Mouse (Mus musculus): Measurements from ENCODE around the gene BC049352. TPM values are rescaled to one million over a fixed set of nuclear protein-coding genes. Genes with fewer than 3 reads are reported as not detected.
A peak's percentile ranks its signal among the peaks of the same experiment; 100 is the strongest.

Gene BC049352
- under 1 TPM in 1 of 2 experiments, not detected in 1; 0.21 TPM for total RNA-seq (2021)
- long read RNA-seq, experiment 1 = 0 reads
- long read RNA-seq, experiment 2 = 0 reads

DNA sequence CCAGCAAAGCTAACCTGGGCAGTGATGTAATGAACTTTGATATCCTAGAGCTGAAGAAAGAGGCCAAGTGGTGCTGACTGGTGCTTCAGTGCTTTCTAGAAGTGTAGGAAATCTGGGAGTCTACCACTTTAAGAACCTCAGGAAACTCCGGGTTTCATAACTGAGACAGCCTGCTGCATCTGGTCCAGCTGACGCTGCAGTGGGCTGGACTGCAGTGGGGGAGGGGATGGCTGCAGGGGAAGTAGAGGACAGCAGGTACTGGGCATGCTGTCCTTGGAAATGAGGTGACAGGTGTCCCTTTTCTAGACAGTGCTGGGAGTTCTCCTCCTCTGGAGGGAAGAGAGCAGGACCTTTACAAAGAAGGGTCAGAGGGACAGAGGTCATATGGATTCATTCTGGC is at the start of gene BC049352:
TSS of gene BC049352 (plus strand) at position 238 of the 400 bp plus-strand sequence.
- DNase-seq (ENCODE audit: low spot score in 2 of 2) = no peak

DNA sequence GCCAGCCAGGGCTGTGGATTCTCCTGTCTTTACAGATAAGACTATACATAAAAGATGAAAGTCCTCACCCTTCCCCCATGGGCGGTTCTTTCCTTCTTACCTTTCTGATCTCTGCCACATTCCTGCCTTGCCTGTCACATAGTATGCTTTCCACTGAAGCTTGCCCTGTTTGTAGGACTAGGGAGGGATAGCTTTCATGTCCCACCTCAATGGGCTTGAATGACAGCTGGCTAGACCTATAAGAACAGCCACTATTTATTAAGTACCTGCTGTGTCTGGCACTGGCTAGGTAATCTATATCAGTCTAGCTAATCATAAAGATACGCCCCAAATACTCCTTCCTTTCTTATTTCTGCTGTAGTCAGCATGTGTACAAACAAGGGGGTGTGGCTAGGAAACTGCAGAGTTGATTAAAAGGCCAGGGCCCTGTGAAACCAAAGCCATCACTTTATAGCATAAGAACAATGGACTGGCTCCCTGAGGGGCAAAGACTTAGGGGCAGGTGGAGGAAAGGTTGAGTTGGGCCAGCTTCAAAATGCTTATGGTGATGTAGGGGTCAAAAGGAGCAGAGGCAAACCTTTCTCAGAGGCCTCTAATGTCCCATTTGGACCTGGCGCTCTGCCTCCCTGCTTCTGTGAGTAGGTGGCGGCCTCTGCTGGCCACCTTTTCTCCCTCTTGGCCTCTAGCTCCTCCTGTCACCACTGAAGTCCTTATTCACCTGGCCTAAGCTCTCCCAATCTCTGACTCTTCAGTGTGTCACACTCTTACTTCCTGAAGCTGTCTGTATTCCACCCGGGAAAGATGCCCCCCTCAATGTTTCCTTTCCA is 48.1 kb upstream of the BC049352 start:
- DNase-seq (ENCODE audit: low spot score in 2 of 2) = no peak

DNA sequence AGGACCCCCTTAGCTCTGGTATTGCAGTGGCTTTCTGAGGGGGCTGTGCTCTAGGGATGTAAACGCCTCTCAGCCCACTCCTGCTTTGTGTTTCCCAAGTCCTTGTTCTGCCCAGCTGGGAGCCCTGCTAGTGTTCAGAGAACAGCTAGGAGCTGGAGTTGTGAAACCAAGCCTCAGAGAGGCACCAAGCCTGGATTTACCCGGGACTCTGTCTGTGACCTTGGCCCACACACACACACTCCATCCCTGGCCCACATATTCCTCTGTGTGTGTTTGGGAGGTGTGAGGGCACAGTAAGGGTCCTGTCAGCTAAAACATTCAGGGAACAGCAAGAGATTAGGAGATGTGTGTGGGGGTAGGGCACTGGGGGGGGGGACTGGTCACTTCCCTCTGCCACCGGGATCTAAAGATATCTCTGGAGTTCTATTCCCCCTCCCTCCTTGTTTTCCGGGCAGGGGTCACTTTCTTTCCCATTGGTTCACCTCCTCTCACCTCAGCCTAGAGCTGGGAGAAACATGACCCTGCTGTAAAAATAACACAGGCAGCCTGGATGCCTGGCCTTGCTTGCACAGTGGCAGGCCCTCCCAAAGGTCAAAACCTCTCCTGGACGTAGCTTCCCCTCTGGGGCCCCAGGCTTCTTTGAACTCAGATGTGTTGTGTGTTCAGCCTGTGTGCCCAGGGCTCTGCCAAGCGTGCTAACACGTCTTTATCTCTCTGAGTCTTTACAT is 45.2 kb upstream of the BC049352 start:
- DNase-seq (ENCODE audit: low spot score in 2 of 2) = no peak

DNA sequence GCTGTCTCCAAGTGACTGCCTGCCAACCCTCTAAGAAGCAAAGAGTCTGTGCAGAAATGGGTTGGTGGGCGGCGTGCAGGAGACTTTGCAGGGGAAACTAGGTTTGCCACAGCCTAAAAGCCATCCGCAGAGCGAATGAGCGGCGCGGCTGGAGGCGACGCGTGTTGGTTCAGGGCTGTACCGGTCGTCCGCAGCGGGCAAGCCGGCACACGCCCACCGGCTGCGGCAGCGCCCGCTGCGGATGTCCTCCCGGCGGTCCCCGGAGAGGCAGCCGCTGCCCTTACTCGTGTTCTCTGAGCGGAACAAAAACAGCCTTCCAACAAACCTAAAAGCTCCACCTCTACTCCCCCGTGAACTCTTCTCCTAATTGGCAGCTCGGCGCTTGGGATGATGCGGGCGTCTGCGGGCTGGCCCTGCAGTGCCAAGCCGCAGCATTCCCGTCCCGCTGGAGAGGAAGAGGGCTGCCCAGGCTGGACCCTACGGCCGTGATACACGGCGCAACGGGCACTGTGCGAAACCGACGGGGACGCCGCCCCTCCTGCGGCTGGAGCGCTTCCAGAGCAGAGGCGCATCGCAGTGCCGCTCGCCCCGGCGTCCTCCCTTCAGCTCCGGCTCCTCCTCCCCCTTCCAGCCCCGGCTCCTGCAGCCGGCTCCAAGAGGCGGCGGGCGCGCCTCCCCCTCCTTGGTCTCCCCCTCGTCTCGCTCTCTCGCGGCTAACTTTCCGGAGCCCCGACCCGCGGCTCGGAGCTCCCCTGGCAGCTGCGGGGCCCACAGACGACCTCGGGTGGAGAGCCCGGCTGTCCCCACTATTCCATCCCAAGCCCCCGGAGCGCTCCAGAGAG is 43.4 kb upstream of the BC049352 start, which contains the start of gene Scn4b:
TSS of gene Scn4b (plus strand) at position 205 of the 842 bp plus-strand sequence.
- DNase-seq (ENCODE audit: low spot score in 2 of 2) = peak in 1 of 2 experiments; percentile 15

DNA sequence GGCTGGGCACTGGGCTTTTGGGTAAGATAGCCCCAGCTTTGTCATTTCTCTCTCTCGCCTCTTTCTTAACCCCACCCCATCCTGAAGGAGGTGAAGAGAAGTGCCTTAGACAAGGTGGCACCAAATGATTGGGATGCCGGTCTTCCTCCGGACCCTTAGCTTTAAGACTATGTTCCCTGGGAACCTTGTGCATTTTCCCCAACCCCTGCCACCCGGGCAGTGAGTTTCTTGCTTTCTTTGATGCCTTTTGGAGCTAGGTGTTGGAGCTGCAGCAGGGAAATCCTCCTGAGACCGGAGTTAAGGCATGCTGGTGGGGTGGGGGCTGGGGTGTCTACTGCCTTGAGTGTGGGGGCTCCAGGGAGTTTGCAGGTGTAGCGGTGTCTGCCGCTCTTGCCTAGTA is 42.7 kb upstream of the BC049352 start:
- DNase-seq (ENCODE audit: low spot score in 2 of 2) = no peak

DNA sequence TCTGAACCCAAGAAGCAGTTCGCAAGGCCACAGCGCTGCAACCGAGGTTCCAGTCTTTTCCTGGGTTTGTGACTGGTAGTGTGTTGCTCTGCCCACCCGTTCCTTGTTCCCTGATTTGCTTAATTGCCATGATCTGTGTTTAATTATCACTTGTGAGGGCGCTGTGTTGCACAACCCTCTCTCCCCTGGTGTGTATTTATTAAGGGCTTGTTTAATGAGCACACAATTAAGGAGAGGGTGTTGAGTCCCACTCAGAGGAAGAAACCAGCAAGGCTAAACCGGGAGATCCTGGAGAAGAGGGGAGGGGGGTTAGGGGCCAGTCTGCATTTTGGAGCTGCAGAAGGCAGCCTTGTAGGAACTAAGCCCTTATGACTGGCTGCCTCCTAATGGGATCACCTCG is 40.9 kb upstream of the BC049352 start:
- DNase-seq (ENCODE audit: low spot score in 2 of 2) = no peak

DNA sequence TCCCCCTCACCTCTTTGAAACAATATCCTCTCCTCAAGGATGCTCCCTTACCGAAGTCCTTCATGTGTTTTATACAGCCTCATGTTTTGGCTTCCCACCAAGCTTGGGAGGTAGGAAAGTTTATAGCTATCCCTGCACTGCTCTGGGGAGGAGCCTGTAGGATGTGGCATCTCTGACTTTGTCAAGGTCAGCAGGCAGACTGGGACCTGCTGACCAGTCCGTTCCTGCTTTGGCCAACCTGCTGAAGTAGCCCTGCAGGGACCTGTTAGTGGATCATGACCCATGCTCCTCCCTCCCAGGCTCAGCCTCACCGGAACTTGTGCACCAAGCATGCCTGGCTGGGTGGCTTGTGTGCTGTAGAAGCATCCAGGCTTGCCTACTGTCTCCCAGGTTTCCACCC is 39.1 kb upstream of the BC049352 start:
- no peak for DNase-seq (ENCODE audit: low spot score in 2 of 2)

DNA sequence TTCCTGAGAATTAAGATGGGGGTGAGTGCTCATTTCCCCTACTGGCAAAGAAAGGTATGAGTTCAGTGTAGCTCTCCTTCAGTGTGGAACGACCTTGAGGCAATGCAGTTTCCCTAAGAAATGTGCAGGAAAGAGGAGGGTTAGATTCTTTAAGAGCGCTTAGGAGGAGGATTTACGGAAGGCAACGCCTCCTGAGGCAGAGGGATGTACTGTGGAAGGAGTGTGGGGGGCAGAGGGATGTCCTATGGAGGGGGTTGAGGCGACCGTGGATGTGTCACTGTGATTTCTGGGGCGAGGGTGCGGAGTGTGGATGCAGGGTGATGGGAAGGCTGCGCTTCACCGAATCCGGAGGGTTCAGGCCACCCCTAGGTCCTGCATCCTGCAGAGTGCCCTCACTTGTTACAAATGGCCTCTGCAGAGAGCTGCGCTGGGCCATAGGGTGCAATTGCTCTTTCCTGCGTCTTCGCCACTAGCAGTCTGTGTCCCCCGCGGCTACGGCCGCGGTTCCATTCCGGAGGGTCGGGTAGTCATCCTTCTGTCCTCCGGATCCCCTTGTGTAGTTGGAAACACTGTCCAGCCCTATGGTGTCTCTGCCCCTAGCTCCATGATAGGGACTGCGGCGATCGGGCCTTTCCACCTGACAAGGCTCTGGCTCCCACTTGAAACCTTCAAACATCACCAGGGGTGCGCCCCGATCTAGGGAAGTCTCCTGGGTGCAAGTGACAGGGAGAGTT is 36.1 kb upstream of the BC049352 start:
- DNase-seq (ENCODE audit: low spot score in 2 of 2) = no peak

DNA sequence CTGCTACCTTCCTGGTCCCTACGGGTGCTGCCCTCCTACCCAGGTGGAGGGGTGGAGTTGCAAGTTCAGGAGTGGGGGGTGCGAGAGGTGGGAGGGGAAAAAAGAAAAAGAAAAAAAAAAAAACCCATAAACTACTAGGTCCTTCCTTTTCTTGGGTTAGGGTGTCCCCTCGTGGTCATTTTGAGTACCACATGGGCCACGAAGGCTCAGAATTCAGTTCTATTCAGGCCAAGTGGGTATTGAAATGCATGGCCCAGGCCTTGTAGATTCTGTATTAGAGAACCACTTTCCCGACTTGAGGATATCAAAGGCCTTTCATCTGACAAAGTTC is 35.6 kb upstream of the BC049352 start:
- DNase-seq (ENCODE audit: low spot score in 2 of 2) = peak; percentile 76 to 81

DNA sequence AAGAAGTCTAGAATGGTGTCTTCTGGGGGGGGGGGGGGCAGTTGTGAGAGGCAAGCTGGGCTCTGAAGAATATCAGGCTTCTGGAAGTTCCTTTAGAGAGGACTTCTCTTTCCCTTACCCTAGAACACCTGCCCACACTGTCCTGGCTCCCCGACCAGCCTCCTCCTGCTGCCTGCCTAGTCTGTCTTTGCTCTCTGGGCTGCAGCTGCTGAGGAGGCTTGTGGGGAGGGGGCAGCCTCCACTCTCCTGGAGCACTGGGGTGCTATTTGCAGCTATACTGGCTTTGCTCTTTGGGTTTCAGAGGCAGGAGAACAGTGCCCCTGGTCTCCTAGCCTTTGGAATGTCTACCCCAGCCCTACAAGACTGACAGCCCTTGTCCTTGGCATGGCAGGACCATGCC is 30.9 kb upstream of the BC049352 start:
- no peak for DNase-seq (ENCODE audit: low spot score in 2 of 2)

DNA sequence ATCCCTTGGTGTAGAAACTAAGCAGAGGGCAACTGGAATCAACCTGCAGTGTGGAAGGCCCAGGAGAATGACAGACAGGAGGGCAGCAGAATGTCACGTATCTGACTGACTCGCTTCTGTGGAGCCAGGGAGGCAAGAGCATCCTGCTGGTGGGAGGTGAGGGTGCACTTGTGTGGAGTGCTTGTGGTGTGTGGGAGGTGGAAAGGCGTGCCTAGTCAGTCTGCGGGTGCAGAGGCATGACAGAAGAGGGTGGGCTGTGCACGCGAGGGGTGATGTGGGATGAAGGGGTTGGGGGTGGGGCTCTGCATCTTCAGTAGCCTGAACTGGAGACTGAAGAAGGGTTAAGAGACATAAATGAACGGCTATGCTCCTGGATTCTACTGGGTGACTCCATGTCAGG is 28.4 kb upstream of the BC049352 start:
- no peak for DNase-seq (ENCODE audit: low spot score in 2 of 2)

DNA sequence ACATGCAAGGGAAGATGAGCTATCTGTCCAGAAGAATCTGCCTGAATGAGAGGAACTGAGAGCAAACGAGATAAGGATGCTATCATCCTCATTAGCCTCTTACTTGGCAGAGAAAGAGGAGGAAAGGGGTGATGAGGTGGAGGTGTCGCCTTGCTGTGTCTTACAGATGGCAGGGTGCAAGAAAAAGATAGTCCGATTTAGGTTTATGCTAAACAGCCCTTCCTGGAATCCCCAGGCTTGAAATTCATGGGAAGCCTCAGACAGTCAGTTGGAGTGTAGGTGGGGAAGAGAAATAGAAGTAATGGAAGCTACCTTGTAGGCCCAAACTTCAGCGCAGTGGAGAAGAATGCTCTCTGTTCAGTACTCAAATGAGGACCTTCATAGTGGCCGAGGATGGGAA is 13.9 kb upstream of the BC049352 start:
- DNase-seq (ENCODE audit: low spot score in 2 of 2) = no peak

DNA sequence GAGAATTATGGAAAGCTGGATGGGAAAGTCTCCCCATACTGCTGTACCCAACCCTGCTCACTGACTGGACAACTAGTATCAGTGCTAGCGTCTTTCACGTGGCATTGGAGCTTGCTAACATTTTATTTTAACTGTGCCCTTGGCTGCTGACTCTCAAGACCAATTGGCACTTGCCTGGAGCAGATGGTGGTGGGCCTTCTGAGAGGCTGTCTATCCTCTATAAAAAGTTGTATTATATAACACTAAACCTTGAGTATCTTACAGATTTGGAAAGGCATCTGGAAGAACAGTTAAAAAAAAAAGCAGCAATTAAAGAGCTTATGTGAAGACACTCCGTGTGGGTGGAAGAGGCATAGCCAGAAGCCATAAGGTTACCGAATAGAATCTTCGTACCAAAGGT is 11.7 kb upstream of the BC049352 start:
- no peak for DNase-seq (ENCODE audit: low spot score in 2 of 2)

DNA sequence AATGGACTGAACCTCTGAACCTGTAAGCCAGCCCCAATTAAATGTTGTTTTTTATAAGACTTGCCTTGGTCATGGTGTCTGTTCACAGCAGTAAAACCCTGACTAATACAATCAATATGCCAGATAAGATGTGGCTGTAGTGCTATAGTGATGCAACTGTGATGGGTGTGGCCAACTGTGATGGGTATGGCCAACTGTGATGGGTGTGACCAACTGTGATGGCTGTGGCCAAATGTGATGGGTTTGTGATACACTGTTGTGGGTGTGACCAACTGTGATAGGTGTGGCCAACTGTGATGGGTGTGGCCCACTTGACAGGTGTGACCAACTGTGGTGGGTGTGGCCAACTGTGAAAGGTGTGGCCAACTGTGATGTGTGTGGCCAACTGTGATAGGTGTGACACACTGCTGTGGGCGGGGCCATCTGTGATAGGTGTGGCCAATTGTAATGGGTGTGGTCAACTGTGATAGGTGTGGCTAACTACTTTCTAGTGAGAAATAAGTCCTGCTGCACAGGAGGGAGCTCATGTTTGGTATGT is 10.7 kb upstream of the BC049352 start:
- no peak for DNase-seq (ENCODE audit: low spot score in 2 of 2)

DNA sequence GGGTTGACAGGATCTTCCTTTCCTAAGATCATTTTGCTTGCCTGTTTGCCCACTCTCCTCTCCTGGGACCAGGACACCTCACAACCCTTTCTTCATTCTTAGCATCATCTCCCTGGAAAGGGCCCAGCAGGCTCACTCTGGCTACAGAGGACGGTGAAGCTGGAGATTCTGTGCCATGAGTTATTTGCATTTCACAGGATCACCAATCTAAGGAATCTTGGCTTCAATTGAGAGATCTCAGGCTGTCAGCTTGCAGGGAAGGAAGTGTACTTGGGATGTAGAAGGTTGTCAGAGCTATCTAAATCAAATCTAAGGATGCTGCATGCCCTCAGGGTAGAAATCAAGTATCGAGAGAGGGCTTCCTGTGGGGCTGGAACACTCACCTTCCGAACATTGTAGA is 8.3 kb upstream of the BC049352 start:
- DNase-seq (ENCODE audit: low spot score in 2 of 2) = no peak

DNA sequence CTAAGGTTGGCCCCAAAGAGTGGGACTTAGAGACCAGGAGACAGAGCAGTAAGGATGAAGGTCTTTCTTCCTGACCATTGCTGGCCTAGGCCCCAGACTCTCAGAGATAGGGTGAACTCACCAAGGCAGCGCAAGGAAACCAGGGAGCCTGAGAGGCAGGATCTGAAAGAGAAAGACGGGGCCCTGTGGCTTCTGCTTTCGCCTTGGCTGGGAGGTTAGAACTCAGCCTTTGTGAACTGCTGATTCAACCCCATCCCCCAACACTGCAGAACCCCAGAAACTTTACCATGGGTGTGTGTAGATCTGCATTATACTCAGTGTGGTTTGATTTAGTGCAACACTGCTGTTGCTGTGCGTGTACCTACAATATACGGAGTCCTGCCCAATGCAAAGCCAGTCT is 2.5 kb upstream of the BC049352 start:
- no peak for DNase-seq (ENCODE audit: low spot score in 2 of 2)

DNA sequence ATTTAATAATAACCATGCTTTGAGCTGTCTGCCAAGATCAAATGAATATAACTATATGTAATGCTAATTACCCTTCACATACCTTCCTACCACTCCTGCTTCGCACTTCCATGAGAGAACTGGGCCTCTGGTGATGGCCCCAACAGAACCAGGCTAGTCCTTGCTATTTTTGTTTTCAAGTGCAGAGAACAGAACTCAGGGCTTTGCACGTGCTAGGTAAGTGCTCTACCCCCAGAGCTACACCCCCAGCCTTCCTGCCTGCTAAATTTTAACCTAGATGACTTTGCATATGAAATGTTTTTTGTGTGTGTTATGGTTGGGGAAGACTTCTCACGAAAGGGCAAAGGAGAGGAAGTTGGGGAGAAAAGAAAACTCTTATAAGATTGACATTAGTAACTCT is 714 bp downstream of the BC049352 start:
- no peak for DNase-seq (ENCODE audit: low spot score in 2 of 2)

DNA sequence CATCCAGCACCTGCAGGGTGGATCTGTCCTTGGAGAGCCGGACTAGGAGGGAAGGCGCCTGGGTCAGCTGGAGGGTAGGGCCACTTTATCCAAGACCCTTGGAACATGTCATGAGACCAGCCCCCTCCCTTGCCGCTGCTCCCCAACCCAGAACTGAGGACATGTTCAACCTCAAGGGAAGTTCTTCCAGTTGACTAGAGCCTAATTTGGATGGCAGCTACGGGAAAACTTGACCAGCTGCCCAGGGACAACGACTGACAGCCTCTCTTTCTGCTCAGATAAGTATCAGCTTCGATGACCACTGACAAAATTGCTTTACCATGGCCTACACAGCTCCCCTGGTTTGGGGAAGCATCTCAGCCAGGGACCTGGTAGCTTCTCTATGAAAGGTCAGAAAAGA is 1.5 kb downstream of the BC049352 start:
- no peak for DNase-seq (ENCODE audit: low spot score in 2 of 2)

DNA sequence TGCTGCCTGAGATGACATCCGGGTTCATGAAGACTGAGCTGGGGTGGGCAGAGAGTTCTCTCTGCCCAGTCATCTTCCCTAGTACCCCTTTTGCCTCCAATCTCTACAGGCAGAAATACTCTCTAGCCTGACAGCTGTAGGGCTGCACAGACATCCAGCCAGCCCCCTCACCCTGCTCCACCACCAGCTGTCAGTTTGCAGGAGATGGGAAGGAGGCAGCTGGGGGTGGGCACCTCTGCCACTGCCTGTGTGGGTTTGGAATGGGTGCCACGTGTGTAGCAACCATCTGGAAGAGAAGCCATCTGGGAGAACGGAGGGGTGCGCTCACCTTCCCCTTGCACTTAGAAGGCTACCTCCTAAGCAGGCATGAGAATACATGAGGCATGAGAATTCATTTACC is 3.4 kb downstream of the BC049352 start:
- peak in 1 of 2 experiments; percentile 13 for DNase-seq (ENCODE audit: low spot score in 2 of 2)

Data from layer of hippocampus, postnatal 14 days (tissue).